Mouse (Mus musculus) spleen, adult 10 weeks (tissue): ENCODE data around the gene Racgap1. TPM values are rescaled to one million over a fixed set of nuclear protein-coding genes. Genes with fewer than 3 reads are reported as not detected.

ENCODE experiments used
- polyA plus RNA-seq: library from polyadenylated mRNA; stranded (reverse); fragments of 350-450 nt; fragmentation: Illumina TruSeq; extraction: RNeasy Lipid Tissue Mini Kit (QIAGEN cat#74804); gene quantifications from one replicate; pipeline ENCODE4 v1.2.3, GENCODE M21; 2015; ENCODE audit warnings: low replicate concordance; ENCODE audit not compliant: insufficient read depth

The Racgap1 gene
- polyA plus RNA-seq, result 26.0 TPM

DNA sequence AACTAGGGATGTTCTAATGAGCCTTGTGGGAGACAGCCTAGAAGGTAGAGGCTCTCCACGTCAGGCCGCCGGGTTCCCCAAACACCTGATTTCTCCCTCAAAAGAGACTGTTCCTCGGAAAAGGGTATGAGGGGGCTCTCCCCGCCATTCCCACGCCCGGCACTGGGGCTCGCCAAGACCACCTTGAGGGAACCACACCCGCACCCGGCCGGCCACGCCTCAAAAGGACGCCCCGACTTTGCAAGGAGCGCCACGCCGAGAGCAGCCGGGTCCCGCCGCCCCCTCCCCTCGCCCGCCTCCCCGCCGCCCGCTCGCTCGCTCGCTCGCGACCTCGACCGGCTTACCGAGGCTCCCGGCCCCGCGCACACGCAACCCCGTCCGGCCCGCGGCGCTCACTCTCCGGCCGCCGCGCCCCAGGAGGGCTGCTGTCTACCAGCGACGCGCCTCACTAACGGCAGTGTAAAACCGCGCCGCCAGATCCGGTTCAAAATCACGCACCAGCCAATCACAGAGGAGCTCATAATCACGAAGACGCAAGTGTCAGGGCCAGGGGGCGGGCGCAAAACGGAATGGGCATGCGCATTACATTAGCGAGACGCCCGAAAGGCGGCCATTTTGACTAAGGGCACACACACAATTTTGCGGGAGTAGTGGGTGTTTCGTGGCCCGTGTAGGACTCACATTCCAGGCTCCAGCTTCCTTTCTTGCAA lies at the start of gene Racgap1:
Gene Racgap1 (minus strand): TSS at position 494 of the 710 bp plus-strand sequence.

DNA sequence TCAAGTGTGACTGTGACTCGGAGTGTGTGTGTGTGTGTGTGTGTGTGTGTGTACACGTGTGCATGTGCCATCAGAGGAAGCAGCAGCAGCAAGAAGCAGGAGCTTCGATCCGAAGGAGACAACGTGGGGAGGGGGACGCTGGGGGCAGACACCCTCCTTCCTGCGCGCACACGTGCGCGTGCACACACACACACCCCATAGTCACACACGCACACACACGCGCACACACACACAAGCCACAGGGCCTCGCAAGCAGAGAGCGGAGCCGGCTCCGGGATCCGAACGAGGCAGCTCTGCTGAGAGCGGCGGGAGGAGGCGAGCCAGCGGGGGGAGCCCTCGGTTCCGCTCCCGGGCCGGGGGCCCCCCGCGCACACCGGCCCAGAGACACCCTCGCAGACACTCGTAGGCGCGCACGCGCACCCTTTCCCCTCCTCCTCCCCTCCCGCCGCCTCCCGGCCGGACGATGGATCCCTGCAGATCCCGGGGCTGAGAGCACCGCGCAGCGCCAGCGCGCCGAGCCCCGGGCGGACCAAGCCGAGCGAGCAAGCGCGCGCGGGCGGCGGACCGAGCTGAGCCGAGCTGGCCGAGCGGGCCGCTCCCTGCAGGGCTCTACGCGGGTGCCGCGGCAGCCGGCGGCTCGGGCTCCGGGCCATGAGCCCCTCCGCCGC lies 18.8 kb upstream of the Racgap1 start, which contains the start of gene Asic1:
Gene Asic1 (plus strand): TSS at position 215 of the 668 bp plus-strand sequence.

GRCm38 (mm10) chr15:99600986-99601822 lies 50.3 kb downstream of the Racgap1 start, which contains the start of gene Aqp6:
Gene Aqp6 (plus strand): TSS chr15:99601400.

DNA sequence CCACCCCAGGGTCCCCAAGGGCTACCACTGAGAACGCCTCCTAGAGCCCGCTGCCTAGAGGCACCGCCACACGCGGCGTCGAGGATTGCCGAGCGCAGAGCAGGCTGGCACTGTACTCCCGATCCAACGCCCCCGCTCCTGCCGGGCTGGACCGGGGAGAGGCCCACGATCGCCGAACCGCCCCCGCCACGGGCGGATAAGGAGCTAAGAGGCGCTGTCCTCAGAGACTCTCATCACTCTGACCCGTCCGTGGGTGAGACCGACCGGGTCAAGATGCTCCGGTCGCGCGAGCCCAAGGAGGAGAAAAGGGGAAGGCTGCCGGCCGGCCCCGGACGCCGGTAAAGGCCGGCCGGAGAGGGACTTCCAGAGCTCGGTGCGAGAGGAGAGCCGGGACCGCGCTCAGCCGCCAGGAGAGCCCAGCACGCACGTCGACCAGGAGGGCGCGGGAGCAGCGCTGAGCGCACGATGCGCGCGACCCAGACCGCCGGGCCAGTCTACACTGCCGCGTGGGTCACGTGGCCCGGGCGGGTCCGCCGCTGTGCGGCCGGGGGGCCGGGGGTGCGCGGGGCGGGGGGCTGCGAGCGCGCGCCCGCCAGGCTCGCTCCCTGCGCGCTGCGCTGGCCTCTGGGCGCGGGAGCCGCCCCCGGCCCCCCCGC lies 60.9 kb downstream of the Racgap1 start, which contains the start of gene Aqp5:
Gene Aqp5 (plus strand): TSS at position 354 of the 656 bp plus-strand sequence.

DNA sequence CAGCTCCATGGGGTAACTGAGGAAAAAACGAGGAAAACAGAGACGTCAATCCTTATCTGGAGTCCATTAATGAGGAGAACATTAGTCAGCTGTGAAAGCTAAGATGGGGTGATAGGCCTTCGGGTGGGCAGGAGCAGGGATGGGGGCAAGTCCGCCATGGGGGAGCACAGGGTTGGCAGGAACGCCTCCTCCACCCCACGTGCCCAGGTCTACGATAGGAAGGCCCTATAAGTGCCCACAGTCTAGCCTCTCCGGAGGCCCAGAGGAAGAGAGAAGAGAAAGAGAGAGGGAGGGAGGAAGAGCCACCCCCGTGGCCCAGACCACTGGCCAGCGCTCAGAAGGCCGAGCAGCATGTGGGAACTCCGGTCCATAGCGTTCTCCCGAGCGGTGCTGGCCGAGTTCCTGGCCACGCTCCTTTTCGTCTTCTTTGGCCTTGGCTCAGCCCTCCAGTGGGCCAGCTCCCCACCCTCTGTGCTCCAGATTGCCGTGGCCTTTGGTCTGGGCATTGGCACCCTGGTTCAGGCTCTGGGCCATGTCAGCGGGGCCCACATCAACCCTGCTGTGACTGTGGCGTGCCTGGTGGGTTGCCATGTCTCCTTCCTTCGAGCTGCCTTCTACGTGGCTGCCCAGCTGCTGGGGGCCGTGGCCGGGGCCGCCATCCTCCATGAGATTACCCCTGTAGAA lies 72.5 kb downstream of the Racgap1 start, which contains the start of gene Aqp2:
Gene Aqp2 (plus strand): TSS at position 254 of the 684 bp plus-strand sequence.

Other genes with a start within 250 kb of the Racgap1 start
- gene Nckap5l, start 193.9 kb downstream of the Racgap1 start, polyA plus RNA-seq, result 1.4 TPM
- 7.1 TPM for gene Bcdin3d, start 176.9 kb downstream of the Racgap1 start, polyA plus RNA-seq
- gene Faim2, start 123.5 kb downstream of the Racgap1 start, polyA plus RNA-seq, result not detected
- gene Aqp2, start 72.6 kb downstream of the Racgap1 start, polyA plus RNA-seq, result not detected
- not detected for gene Aqp5, start 60.9 kb downstream of the Racgap1 start, polyA plus RNA-seq
- gene Aqp6, start 50.3 kb downstream of the Racgap1 start, polyA plus RNA-seq, result not detected
- gene Asic1, start 18.7 kb upstream of the Racgap1 start, polyA plus RNA-seq, result 1.6 TPM
- gene Smarcd1, start 50.5 kb upstream of the Racgap1 start, polyA plus RNA-seq, result 28.5 TPM
- gene Gm17349, start 53.8 kb upstream of the Racgap1 start, polyA plus RNA-seq, result not detected
- gene Gpd1, start 65.9 kb upstream of the Racgap1 start, polyA plus RNA-seq, result 1.8 TPM
- 30.0 TPM for gene Cox14, start 74.0 kb upstream of the Racgap1 start, polyA plus RNA-seq
- gene Cers5, start 121.2 kb upstream of the Racgap1 start, polyA plus RNA-seq, result 67.1 TPM
- gene Lima1, start 223.8 kb upstream of the Racgap1 start, polyA plus RNA-seq, result 42.1 TPM